Mouse (Mus musculus): ENCODE measurements around the gene Pacs1. TPM values are rescaled to one million over a fixed set of nuclear protein-coding genes. Genes with fewer than 3 reads are reported as not detected.

The Pacs1 gene
- polyA plus RNA-seq, 1 experiment from 2014 or later: 28.9 TPM

DNA sequence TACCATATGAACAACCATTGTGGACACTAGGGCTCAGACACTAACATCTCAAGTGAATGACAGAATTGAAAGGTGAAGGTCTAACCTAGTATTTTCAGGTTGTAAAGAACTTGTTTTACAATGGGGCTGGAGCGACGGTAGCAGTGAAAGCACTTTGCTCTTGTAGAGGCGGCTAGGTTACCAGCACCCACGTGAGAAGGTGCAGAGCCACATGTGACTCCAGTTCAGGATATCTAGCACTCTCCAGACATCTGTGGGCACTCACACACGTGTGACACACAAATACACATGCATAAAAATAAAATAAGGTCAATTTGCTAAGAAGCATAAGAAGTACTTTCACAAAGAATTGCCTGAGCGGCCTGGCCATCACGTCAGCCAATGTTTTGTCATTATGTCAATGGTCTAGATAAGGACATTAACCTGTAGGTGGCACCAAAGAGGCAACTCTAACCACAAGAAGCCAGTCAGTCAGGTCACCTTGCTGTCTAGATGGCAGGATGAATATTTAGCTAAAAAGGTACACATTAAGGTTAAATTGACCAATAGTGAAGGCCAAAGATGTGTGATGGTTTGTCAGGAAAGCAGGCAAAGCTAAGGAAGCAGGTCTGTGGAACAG, 77.4 kb downstream of the Pacs1 start:
- H3K27me3 ChIP-seq: no peaks in the 10 kb centered on the region
- H3K9me3 ChIP-seq: no peaks in the 10 kb centered on the region
- H3K4me3 ChIP-seq: no peak overlapping the region
- no peak for ATAC-seq (ENCODE audit: low FRiP score, low read depth)
- H3K9ac ChIP-seq: no peak overlapping the region
- no peaks in the 10 kb centered on the region for H3K36me3 ChIP-seq
- H3K27ac ChIP-seq: no peak overlapping the region
- 60% methylated on average over 7 of the region's 7 CpGs for WGBS
- H3K4me2 ChIP-seq (replicated peaks): no peak overlapping the region
- H3K4me1 ChIP-seq: no peaks in the 10 kb centered on the region

DNA sequence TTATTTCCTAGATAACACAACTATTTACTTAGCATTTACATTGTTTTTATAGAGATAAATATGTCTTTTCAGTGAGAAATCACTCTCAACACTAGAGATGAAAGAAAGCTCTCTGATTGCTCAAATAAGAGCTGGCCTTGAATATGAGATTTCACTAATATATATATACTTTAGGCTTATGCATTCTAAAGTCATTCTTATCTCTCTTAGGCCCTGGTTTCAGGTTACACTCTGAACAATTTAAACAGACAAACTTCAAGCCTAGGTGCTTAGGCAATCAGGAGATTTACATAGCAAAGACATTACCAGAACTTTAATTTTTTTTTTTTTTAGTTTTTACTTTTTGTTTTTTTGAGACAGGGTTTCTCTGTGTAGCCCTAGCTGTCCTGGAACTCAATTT, 80.5 kb downstream of the Pacs1 start:
- ATAC-seq (ENCODE audit: low FRiP score, low read depth): no peak
- Histone ChIP-seq H3K36me3 (no peaks in the 10 kb centered on the region), H3K27ac (no peak overlapping the region), H3K4me3 (no peak overlapping the region), H3K4me2 (replicated peaks) (no peak overlapping the region), H3K4me1 (no peaks in the 10 kb centered on the region), H3K9me3 (no peaks in the 10 kb centered on the region), H3K9ac (no peak overlapping the region), H3K27me3 (no peaks in the 10 kb centered on the region)

DNA sequence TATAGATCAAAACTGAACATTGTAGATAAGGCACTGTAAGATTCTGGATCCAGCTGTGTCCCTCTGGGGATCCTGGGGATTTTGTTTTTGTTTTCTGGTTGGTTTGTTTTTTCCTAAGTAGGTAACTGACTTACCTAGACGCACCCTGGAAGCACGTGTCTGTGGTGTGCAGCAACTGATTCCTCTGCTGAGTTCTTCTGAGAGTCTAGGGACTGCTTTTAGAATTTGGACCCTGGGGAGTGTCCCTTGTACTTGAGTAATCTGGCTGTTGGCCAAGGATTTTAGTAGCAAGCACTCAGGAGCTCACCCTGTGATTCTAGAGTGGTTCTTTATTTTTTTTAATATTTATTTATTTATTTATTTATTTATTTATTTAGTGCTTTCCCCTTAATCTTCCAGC, 85.5 kb downstream of the Pacs1 start:
- H3K36me3 ChIP-seq: peaks cover 10% of the 10 kb centered on the region
- H3K27ac ChIP-seq: no peak overlapping the region
- no peaks in the 10 kb centered on the region for H3K4me1 ChIP-seq
- no peak overlapping the region for H3K4me3 ChIP-seq
- 91% methylated on average over 2 of the region's 2 CpGs for WGBS
- no peaks in the 10 kb centered on the region for H3K27me3 ChIP-seq
- no peak overlapping the region for H3K4me2 ChIP-seq (replicated peaks)
- ATAC-seq (ENCODE audit: low FRiP score, low read depth): no peak
- peaks cover 9% of the 10 kb centered on the region for H3K9me3 ChIP-seq
- no peak overlapping the region for H3K9ac ChIP-seq

DNA sequence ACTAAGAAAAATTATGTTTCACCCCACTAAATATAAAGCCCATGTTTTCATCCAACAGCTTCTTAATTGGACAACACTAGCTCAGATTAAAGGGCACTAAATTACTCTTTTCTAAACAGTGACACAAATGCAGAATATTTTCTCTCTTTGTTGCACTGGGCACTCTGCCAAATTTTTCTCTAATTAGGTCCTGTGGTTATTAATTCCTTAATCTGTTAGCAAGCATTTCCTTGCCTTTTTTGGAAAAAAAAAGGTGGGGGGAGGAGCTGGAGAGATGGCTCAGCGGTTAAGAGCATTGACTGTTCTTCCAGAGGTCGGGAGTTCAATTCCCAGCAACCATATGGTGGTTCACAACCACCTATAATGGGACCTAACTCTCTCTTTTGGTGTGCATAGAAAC, 91.0 kb downstream of the Pacs1 start:
- Histone ChIP-seq H3K9ac (no peak overlapping the region), H3K4me1 (0 out of 2 replicates have a peak, but pooled peaks cover 3% of the 10 kb centered on the region), H3K27ac (no peak overlapping the region), H3K4me2 (replicated peaks) (no peak overlapping the region), H3K4me3 (no peak overlapping the region), H3K36me3 (peaks cover 10% of the 10 kb centered on the region), H3K27me3 (no peaks in the 10 kb centered on the region), H3K9me3 (peaks cover 9% of the 10 kb centered on the region)
- ATAC-seq (ENCODE audit: low FRiP score, low read depth): no peak
- 58% methylated on average over 2 of the region's 2 CpGs for WGBS

DNA sequence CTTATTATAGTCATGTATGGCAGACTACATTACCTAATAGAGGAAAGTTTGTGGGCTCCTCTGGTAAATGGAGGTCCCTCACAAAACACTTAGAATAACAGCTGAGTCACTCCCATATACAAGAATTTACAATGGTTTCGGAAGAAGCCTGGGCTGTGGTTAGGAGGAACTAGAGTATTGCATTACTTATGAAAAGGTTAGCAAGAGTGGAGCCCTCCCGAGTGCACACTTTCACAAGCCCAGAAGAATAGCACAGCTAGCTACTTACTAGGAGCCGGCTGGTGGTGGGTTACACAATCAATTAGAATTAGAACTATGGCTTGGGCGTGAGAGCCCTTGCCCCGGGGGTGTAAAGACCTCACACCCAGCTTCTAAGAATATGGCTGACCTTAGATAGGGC, 94.3 kb downstream of the Pacs1 start:
- Histone ChIP-seq H3K27ac (no peak overlapping the region), H3K9ac (no peak overlapping the region), H3K4me3 (no peak overlapping the region), H3K9me3 (no peaks in the 10 kb centered on the region), H3K36me3 (peaks cover under 1% of the 10 kb centered on the region; the same call in 1 of the 2 replicates), H3K4me1 (0 out of 2 replicates have a peak, but pooled peaks cover 3% of the 10 kb centered on the region), H3K27me3 (no peaks in the 10 kb centered on the region), H3K4me2 (replicated peaks) (no peak overlapping the region)
- no peak for ATAC-seq (ENCODE audit: low FRiP score, low read depth)
- 69% methylated on average over 5 of the region's 5 CpGs for WGBS

DNA sequence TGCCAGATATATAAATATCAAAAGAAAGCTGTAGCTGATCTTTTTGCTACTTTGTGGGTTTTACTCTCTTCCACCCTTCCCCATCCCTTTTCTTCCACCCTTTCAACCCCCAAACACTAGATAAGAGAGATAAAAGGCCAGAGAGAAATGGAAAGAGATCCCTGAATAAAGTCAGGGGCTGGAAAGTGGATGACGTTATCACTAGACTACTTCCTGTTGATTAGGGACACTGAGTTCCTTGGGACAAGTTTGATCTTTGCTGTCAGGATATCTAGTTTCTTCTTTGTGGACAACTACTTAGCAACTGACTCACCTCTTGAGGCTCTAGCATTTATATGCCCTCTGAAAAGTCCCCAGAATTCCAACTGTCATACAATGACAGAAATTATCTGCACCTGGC, 102.5 kb downstream of the Pacs1 start:
- no peaks in the 10 kb centered on the region for H3K4me1 ChIP-seq
- H3K4me2 ChIP-seq (replicated peaks): no peak overlapping the region
- no peak overlapping the region for H3K27ac ChIP-seq
- no peak for ATAC-seq (ENCODE audit: low FRiP score, low read depth)
- WGBS: 90% methylated on average over 1 of the region's 1 CpGs
- H3K9ac ChIP-seq: no peak overlapping the region
- no peak overlapping the region for H3K4me3 ChIP-seq
- H3K9me3 ChIP-seq: no peaks in the 10 kb centered on the region
- H3K27me3 ChIP-seq: no peaks in the 10 kb centered on the region
- peaks cover 14% of the 10 kb centered on the region for H3K36me3 ChIP-seq

DNA sequence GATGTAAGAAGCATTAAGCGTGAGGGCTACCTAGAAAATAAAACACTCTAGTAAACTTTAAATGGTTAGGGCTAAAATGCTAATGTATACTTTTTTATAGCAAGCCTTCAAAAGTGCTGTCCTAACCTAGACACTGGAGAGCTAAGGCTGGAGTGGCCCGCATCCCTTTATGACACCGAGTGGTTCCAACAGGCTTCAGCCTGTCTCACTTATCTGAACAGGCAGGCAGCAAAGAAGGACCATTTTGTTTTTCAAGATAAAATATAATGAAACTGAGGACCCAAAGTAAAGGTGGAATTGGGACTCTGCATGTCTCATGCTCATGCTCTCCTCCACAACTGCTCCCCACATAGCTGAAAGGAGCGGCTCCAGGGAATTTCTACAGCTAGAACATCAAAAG, 105.4 kb downstream of the Pacs1 start:
- H3K36me3 ChIP-seq: peaks cover 22% of the 10 kb centered on the region
- no peak overlapping the region for H3K4me3 ChIP-seq
- H3K4me2 ChIP-seq (replicated peaks): no peak overlapping the region
- WGBS: 81% methylated on average over 4 of the region's 4 CpGs
- no peaks in the 10 kb centered on the region for H3K27me3 ChIP-seq
- no peak for ATAC-seq (ENCODE audit: low FRiP score, low read depth)
- H3K9ac ChIP-seq: no peak overlapping the region
- no peak overlapping the region for H3K27ac ChIP-seq
- no peaks in the 10 kb centered on the region for H3K9me3 ChIP-seq
- no peaks in the 10 kb centered on the region for H3K4me1 ChIP-seq

DNA sequence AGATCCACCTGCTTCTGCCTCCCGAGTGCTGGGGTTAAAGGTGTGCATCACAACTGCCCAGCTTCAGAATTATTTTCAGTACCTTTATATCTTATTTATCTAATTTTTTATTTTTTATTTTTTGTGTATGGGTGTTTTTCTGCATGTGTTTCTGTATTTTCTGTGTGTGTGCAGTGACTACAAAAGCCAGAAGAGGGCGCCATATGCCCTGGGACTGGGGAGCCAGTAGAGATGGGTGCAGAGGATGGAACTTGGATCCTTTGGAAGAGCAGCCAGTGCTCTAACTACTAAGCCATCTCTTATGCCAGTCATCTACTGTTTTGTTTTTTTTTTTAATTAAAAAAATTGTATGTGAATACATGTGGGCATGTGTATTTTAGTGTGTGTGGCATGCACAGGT, 108.5 kb downstream of the Pacs1 start:
- no peaks in the 10 kb centered on the region for H3K4me1 ChIP-seq
- peaks cover 33% of the 10 kb centered on the region for H3K36me3 ChIP-seq
- H3K27me3 ChIP-seq: no peaks in the 10 kb centered on the region
- ATAC-seq (ENCODE audit: low FRiP score, low read depth): no peak
- H3K9ac ChIP-seq: no peak overlapping the region
- no peak overlapping the region for H3K4me2 ChIP-seq (replicated peaks)
- 65% methylated on average over 2 of the region's 2 CpGs for WGBS
- H3K27ac ChIP-seq: no peak overlapping the region
- no peak overlapping the region for H3K4me3 ChIP-seq
- H3K9me3 ChIP-seq: no peaks in the 10 kb centered on the region

DNA sequence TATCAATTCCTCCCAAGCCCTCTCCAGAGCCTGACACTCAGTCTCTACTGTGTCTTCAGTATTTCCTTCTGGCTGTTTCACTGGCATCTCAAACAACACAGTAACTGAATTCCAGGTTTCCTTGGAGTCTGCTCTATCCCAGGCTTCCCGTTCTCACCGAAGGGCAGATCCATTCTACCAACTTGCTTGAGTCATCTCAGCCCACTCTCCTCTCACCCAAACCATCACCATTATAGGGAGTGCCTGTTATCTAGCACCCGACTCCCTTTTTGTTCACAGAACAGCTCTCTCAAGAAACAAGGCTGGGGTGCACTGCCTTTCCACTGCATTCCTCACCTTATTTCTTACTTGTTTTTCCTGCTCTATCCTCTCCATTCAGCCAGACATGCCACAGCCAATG, 111.0 kb downstream of the Pacs1 start:
- 89% methylated on average over 3 of the region's 3 CpGs for whole genome bisulfite sequencing
- Histone ChIP-seq H3K4me1 (no peaks in the 10 kb centered on the region), H3K36me3 (peaks cover 37% of the 10 kb centered on the region), H3K4me2 (replicated peaks) (no peak overlapping the region), H3K9me3 (no peaks in the 10 kb centered on the region), H3K27me3 (no peaks in the 10 kb centered on the region), H3K27ac (no peak overlapping the region), H3K4me3 (no peak overlapping the region), H3K9ac (no peak overlapping the region)
- ATAC-seq (ENCODE audit: low FRiP score, low read depth): no peak

DNA sequence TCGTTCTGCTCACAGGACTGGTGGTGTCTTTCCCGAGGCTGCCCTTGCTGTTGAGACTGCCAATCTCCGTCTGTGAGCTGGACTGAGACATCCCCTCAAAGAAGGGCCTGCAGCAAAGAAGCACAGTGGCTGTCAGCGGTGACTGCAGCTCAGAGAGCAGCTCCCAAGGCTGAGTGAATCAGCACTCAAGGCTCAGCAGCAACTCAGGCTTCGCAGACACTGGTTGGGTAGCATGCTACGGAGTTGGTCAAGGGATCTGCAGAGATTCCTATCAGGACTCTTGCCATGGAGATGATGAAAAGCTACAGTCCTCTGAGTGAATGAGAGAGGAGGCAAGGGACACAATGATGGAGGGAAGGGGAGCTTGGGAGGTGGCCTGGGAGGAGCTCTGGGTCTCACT, 120.7 kb downstream of the Pacs1 start:
- ATAC-seq (ENCODE audit: low FRiP score, low read depth): no peak
- Histone ChIP-seq H3K36me3 (peaks cover 63% of the 10 kb centered on the region), H3K27me3 (no peaks in the 10 kb centered on the region), H3K4me1 (no peaks in the 10 kb centered on the region), H3K9ac (no peak overlapping the region), H3K4me2 (replicated peaks) (no peak overlapping the region), H3K9me3 (no peaks in the 10 kb centered on the region), H3K4me3 (no peak overlapping the region), H3K27ac (no peak overlapping the region)
- WGBS: 90% methylated on average over 6 of the region's 6 CpGs

DNA sequence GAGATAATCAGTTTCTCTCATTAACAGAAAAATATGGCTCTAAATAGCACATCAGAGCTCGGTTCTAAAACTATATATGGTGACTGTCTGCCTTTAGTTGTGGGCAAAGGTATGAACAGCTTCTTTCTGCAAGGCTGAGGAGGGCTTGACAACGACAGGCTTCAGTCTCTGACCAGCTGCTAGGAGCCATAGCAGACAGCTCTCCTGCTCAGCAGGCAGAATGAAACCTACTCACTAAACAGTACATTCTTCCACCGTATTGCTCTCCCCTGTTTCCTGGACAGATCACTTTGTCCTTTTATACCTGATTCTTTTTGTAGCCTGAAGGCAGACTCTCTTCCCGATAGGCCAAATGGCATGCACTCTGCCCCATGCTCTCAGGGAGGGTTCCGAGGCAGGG, 121.2 kb downstream of the Pacs1 start:
- ATAC-seq (ENCODE audit: low FRiP score, low read depth): no peak
- Histone ChIP-seq H3K36me3 (peaks cover 66% of the 10 kb centered on the region), H3K4me3 (no peak overlapping the region), H3K27ac (no peak overlapping the region), H3K27me3 (no peaks in the 10 kb centered on the region), H3K9me3 (no peaks in the 10 kb centered on the region), H3K9ac (no peak overlapping the region), H3K4me1 (no peaks in the 10 kb centered on the region), H3K4me2 (replicated peaks) (no peak overlapping the region)
- 88% methylated on average over 5 of the region's 5 CpGs for WGBS

DNA sequence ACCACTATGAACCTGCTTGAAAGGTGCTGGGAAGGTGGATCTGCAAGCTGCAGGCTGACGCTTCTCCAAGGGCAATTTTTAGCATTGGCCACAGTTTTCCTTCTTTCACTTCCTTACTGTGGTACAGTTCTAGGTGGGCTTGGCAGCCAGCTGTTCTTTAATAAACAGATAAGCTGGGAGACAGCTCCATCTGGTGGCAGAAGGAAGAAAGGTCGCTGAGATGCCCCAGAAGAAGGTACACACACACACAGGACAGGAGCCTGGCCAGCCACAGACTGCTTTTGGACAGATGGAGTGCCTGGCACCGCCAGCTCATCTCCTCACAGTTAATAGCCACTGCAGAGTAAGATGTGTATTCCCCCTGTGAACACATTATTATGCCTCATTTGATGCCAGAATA, 121.6 kb downstream of the Pacs1 start:
- H3K9ac ChIP-seq: no peak overlapping the region
- H3K36me3 ChIP-seq: peaks cover 67% of the 10 kb centered on the region
- WGBS: 44% methylated on average over 3 of the region's 3 CpGs
- no peak overlapping the region for H3K4me2 ChIP-seq (replicated peaks)
- no peak for ATAC-seq (ENCODE audit: low FRiP score, low read depth)
- no peaks in the 10 kb centered on the region for H3K9me3 ChIP-seq
- H3K27me3 ChIP-seq: no peaks in the 10 kb centered on the region
- H3K4me1 ChIP-seq: no peaks in the 10 kb centered on the region
- H3K4me3 ChIP-seq: no peak overlapping the region
- no peak overlapping the region for H3K27ac ChIP-seq

DNA sequence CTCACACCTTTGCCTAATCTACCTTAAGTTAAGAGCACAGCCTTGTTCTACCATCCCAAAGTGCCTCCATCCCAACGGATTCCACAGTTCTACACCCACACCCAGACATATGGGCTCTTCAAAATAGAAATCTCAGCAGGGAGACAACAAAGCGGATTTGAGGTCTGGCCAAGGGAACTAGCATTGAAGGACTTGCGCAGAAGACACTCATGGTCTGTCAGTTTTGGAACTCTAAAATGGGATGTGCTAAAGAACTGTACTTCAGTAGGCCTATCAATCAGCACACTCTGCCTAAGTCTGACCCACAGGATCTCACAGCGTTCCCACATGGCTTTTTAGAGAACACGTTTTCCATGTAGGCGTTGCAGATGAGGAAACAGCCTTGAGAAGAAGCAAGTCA, 122.6 kb downstream of the Pacs1 start:
- peaks cover 66% of the 10 kb centered on the region for H3K36me3 ChIP-seq
- H3K27me3 ChIP-seq: no peaks in the 10 kb centered on the region
- no peaks in the 10 kb centered on the region for H3K9me3 ChIP-seq
- ATAC-seq (ENCODE audit: low FRiP score, low read depth): no peak
- no peak overlapping the region for H3K27ac ChIP-seq
- H3K9ac ChIP-seq: no peak overlapping the region
- no peak overlapping the region for H3K4me3 ChIP-seq
- H3K4me2 ChIP-seq (replicated peaks): no peak overlapping the region
- no peaks in the 10 kb centered on the region for H3K4me1 ChIP-seq
- 96% methylated on average over 6 of the region's 6 CpGs for WGBS

Measured in limb, embryonic 13.5 days (tissue).